Mouse (Mus musculus): ENCODE results near the gene Sox5.

DNA sequence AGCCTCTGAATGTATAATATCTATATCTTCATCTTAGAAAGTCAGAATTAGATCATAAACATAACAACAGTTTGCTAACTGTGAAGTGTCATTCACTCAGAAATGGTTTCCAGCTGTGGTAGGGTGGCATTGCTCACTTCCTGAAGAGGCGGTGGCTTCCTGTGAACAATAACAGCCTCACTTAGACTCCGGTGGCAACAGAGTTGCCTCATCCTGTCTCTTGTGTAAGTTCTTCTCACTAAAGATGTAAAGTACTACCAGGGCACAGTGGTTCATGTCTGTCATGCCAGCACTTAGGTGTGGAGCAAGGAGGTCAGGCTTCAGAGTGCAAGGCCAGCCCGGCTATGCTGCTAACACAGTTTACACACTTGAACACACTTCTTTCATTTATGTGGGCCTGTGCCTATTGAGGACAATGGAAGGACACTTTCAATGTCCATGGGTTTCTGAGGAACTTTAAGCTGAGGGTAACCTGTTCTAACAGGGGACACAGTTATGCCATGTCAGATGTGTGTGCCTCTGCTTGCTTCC, 913.6 kb downstream of the Sox5 start:
- no peak for TF ChIP-seq EP300 (IDR thresholded peaks at IDR 0.05; ENCODE audit: low read depth)
- TF ChIP-seq CTCF (IDR thresholded peaks at IDR 0.05; ENCODE audit: low read depth): no peak

All from heart, postnatal 0 days (tissue).